Mouse (Mus musculus): ENCODE measurements around the gene Socs3.
A peak's percentile ranks its signal among the peaks of the same experiment; 100 is the strongest.

DNA sequence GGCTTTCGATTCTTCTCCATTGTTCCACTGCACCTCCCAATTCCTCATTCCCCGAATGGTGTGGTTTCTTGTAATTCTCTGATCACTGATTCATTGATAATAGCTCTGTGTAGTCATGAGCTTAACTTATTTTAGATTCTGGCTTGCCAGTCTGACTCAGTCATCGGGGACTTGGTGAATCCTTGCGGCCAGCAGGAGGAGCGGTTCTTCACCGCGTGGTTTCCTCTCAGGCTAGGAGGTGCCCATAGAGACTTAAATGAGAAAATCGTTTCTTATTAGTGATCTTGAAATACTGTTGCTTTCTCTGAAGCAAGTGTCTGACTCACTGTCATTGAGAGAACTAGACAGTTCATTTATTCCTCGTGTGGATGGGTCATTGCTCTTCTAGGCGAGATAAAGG, 20.1 kb upstream of the Socs3 start:
- TF ChIP-seq CTCF (IDR thresholded peaks at IDR 0.05; ENCODE audit: low read depth), result peak; percentile 59
- no peak for TF ChIP-seq EP300 (optimal IDR thresholded peaks at IDR 0.05)
